Mouse (Mus musculus) 3134 (cell line): ENCODE data around the gene Fcho1.

Experiments used
- DNase-seq: peaks from one replicate; pipeline ENCODE4 v3.0.0-alpha.2; 2011; ENCODE audit warnings: low spot score; ENCODE audit not compliant: insufficient read length; ENCODE audit errors: extremely low read depth

The Fcho1 gene

DNA sequence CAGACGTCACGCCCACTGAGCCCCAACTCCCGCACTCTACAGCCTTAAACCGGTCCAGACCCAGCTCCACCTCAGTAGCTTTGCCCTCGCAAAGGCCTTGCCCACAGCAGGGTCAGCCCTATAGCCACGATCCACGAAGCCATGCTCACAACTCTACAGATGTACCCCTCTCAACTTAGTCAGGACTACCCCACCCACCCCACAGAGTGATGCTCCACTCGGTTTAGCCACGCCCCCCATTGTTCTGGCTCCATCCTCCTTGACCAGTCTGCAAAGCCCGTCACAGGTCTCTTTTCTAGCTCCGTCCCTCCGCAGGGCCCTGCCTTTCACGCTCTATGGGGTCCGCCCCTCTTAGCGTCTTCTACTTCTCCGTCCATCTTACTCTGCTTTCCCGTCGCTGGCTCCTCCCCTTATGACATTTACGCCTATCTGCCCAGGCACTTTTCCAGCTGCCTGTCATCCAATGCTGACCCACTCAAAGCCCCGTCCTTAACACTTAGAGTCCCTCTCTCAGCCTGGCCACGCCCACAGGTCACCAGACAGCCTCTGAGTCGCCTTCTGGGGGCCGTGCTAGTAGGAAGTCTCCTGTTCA, 39.3 kb downstream of the Fcho1 start:
- DNase-seq = no peak

DNA sequence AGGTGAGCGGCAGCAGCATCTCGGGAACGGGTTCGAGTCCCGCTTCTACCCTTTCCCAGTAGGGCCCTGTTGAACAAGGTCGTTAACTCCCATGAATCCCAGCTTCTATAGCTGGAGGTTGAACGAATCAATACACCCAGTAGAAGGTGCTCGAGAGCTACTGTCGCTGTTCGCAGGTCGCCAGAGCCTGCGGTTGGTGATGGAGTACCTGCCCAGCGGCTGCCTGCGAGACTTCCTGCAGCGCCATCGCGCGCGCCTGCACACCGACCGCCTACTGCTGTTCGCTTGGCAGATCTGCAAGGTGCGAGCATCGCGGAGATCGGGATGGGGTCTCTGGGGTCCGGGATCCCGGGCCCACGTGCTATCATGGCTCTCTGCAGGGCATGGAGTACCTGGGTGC, 39.9 kb downstream of the Fcho1 start:
- DNase-seq = no peak

DNA sequence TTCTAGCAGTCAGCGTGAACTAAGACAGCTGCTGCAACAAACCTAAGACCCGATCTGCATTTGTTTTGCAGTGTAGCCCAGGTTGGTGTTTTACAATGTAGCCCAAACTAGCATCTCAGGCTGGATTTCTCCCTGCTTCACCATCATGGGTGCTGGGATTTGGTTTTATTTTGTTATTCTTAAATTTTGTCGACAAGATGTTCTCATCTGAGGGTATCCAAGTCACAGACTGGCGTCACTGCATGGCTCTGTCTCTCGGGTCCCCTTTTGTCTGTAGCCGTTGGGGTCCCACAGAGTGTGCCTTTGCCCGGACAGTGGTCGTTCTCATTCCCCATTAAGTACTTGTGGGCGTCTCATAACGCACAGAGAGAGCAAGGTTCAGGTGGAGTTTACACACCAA, 40.8 kb downstream of the Fcho1 start:
- no peak for DNase-seq

DNA sequence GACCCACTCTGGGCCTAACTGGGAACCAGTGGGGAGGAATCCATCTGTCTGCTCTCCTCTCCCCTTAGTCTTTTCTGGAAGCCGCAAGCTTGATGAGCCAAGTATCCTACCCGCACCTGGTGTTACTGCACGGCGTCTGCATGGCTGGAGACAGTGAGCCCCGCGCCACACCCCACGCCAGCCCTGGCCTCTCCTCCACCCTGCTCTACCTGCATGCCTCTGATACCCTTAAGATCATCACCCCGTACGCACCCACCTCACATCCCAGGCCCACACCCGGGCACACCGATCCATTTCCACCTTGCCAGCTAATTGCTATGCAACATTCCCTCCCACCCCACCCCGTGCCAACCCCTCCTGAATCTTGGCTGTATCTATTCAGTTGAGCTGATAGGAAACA, 42.7 kb downstream of the Fcho1 start:
- DNase-seq = no peak

DNA sequence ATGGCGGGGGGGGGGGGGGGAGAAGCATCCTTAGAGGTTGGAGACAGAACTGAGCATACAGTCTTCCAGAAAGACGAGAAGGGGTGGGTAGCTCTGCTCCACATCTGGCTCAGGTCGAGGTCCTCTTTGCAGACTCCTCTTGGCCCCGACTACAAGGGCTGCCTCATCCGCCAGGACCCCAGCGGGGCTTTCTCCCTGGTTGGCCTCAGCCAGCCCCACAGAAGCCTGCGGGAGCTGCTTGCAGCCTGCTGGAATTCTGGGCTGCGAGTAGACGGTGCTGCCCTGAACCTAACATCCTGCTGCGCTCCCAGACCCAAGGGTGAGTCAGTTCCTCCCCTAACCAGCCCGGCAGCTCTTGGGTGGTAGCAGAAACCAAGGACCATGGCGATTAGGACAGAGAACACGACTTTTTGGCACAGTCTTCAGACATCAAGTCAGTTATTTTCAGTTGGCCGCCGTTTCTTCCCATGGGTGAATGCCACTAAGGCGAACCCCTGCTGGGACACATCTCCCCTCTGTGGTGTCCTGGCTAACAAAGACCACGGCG, 44.1 kb downstream of the Fcho1 start:
- no peak for DNase-seq

DNA sequence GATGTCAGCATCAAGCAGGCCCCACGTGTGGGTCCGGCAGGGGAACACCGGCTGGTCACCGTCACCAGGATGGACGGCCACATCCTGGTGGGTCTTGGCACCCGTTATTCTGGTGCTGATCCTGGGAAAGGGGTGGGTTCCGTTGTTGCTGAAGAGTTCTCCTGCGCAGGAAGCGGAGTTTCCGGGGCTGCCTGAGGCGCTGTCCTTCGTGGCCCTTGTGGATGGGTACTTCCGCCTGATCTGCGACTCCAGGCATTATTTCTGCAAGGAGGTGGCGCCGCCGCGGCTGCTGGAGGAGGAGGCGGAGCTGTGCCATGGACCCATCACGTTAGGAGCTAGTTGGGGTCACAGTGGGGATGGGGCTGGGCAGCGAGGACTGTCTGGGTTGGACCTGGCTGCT, 45.0 kb downstream of the Fcho1 start:
- DNase-seq = no peak

DNA sequence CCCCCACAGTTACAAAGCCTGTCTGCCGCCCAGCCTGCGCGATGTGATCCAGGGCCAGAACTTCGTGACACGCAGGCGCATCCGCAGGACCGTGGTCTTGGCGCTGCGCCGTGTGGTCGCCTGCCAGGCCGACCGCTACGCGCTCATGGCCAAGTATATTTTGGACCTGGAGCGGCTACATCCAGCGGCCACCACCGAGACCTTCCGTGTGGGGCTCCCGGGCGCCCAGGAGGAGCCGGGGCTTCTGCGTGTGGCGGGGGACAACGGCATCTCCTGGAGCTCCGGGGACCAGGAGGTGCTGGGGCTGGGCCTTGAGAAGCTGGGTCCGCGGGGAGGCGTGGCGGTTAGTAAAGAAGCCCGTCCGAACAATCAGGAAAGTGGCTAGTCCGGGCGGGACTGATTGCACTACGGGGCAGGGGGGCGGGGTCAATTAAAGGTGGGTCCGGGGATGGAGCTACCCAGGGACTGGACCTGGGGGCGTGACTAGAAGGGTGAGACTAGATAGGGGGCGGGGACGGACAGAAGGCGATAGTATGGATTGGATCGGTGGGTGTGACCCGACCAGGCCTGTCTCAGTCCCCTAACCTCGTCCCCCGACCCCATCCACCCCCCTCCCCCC, 45.9 kb downstream of the Fcho1 start:
- DNase-seq = no peak

DNA sequence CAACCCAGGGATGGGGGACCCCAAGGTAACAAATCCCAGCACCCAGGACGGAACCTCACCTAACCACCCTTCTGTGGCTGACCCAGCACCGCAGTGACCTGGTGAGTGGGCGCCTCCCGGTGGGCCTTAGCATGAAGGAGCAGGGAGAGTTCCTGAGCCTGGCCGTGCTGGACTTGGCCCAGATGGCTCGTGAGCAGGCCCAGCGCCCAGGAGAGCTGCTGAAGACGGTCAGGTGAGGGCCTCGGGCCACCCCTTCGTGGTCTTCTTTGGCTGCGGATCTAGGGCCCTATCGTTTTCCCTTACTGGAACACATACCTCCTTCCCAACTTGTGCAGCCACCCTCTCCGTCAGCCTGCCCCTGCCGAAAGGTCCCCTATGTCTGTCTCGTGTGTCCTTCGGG, 46.4 kb downstream of the Fcho1 start:
- DNase-seq = no peak

DNA sequence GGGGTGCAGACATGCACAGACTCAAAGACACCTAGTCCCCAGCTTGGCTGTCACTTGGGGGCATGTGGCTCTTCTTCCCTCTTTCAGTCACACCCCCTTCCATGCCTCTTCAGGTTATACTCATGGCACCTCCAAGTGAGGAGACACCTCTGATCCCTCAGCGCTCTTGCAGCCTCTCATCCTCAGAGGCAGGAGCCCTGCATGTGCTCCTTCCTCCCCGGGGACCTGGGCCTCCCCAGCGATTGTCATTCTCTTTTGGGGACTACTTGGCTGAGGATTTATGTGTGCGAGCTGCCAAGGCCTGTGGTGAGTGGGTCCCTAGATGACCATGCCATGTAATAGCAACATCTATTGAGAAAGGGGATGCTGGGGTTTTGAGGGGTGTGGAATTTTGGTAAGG, 47.3 kb downstream of the Fcho1 start:
- no peak for DNase-seq

DNA sequence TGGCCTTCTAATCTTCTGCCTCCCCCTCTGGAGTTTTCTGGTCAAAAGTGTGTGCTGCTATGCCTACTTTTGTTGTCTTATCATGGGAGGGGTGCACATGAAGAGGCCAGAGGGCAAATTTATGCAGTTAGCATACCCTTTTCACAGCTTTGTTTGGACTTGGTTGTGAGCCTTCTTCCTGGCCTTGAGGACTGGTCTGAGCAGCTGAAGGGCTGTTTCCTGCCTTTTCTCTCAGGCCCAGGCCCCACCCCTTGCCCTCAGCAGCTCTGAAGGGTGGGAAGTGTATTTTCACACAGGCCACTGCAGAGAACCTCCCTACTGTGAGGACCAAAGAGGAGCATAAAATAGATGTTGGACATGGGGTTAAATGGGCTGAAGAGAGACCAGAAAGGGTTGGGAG, 48.0 kb downstream of the Fcho1 start:
- DNase-seq = no peak

DNA sequence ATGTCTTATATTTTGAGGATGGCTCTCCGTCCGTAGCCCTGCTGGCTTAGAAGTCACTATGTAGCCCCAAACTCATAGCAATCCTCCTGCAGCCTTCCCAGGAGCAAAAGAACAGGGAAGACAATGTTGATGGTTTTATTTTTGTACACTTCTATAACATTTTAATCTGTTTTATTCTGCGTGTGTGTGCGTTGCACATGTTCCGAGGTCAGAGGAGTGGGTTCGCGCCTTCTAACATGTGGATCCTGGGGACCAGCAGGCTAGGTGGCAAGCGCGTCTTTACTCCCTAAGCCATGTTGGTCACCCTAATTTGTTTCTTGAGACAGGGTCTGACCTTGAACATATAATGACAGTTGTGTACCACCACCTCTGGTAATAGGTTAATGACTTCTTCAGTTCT, 48.7 kb downstream of the Fcho1 start:
- DNase-seq = no peak

DNA sequence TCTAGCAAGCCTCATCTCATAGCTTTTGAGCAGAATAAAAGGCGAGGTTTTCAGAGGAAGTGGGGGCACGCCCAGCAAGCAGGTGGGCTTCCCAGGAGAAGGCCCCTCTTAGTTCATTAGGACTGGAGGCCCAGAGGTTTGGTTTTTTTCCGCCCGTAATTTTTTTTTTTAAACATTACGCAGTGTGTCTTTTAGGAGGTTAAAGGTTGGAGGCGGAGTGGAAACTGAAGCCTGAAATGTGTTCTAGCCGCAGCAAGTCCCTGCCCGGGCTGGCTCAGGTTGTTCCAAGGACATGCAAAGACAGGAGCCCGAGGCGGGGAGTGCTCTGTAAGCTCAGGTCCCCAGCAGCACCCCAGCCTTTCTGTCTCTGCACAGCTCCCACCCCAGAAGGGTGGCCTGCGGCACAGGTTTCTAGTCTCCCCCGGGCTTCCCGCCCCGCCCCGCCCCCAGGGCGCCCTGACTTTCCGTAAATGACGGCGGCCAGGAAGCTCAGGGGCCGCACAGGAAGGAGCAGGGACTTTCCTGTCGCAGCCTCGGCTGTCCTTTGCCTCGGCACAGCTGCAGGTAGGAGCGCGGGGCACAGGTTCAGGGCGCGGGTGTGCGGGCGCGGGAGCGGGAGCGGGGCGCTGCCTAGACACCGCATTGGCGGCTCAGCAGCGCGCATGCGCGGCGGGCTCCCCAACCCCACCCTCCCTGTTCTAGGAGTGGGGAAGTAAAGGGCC, 49.3 kb downstream of the Fcho1 start, which contains the start of gene Jak3:
TSS of gene Jak3 (plus strand) at position 277 of the 722 bp plus-strand sequence.
- DNase-seq = peak; percentile 72

DNA sequence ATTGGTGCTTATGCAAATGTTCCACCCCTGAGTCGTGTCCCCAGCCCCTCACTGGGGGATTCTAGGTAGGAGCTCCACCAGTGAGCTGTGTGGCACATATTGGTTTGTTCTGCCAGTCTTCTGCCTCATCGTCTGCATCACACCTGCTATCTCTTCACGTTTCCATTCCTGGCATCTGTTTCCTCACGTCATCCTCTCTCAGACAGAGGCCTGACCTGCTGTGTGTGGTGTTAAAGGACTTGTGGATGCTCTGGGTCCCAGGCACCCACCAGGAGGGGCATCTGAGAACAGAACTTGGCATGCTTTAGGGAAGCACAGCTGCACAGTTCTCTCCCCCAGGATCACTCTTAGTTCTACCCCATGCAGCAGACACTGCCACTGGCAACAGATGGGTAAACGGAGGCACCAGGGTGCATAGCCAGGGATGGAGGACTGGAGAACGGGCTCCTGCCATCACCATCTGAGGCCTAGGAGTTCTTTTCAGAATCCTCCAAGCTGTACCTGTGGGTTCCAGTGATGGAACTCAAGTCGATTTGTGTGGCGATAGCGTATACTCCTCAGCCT, 50.0 kb downstream of the Fcho1 start:
- no peak for DNase-seq

DNA sequence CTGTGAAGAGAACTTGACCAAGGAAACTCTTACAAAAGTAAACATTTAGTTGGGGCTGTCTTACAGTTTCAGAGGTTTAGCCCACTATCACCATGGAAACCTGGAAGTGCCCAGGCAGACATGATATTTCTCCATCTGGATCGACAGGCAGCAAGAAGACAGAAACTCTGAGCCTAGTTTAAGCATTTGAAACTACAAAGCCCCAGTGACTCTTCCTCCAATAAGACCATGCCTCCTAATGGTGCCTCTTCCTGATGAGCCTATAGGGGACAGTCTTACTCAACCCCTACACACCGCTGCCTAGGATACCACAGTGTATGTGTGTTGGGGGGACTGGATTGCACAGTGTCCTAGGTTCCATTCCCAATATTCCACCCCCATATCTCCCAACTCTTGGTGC, 51.4 kb downstream of the Fcho1 start:
- no peak for DNase-seq

DNA sequence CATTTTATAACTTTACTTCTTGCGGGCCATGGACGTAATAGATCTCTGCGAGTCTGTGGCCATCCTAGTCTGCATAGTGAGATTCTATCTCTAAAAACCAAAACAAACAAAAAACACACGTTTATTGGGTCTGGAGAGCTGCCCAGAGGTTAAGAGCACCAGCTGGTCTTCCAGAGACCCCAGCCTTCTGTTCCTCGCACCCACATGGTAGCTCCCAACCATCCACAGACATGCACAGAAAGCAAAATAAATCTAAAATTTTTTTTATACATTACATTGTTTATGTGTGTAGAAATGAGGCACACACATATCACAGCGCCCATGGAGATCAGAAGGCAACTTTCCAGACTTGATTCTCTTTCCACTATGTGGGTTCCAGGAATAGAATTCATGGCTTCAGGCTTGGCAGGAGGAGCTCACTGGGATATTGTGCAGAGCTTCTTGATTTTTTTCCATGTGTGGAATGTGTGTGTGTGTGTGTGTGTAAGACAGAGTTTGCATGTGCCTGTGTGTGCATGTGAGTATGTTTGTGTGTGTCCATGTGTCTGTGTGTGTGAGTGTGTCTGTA, 53.3 kb downstream of the Fcho1 start:
- no peak for DNase-seq

DNA sequence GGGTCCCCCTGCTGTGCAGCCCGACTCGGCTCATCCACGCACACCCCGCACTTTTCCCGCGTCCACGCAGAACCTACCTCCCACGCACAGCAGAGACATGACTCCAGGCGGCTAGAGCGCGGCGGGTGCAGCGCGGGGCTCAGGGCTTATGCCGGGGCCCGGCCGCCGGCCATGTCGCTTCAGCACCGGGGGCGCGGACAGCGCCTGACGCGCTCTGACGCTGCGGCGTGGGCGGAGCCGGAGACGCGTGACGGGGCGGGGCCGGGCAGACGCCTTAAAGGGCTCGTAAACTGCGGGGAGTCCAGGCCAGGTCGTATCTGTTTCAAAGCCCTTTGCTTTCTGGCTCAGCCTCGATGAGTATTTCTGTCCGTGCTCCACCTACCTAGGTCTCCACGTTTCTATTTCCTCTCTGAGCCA, 54.0 kb downstream of the Fcho1 start, which contains the start of gene Unc13a:
TSS of gene Unc13a (minus strand) at position 209 of the 417 bp plus-strand sequence.
- DNase-seq = peak; percentile 86

DNA sequence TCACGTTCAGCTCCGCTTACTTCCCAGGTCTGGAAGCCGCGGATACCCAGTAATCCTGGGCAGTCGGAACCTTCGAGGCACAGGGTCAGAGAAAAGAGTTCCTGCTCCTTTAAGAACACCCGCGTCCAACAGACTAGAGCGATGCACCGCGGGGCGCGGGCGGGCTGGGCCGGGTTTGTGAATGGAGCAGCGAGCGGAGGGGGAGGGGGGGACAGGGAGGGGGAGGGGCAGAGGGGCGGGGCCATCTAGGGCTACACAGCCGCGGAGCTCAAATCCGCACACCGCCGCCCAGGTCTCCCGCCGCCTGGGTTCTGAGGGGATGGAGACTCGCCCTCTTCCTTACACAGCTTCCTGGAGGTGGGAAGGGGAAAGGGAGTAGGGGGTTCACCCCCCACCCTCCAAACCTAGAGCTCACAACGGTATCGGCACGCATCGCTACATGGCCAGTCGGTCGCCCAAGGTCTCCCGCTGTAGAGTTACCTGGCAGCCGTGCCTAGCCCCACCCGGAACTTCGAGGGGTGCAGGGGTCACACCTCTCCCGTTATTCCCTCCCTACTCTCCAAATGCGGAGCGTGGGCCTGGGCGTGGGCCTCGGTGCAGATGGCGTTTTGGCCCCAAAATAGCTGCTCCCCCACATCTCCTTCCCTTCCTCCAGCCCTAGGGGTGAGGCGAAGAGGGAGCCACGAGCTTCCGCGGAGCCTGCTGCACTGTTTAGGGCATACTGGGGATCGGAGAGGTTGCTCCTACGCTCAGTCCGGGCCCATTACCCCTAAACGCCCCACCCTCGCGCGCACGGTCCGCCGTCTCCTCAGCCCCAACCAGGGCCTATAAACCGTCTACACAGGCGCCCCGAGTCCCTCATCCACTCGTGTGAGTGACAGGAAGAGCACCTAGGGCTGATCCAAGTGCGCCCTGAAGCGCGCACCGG, 54.6 kb downstream of the Fcho1 start:
- DNase-seq = peak; percentile 72

DNA sequence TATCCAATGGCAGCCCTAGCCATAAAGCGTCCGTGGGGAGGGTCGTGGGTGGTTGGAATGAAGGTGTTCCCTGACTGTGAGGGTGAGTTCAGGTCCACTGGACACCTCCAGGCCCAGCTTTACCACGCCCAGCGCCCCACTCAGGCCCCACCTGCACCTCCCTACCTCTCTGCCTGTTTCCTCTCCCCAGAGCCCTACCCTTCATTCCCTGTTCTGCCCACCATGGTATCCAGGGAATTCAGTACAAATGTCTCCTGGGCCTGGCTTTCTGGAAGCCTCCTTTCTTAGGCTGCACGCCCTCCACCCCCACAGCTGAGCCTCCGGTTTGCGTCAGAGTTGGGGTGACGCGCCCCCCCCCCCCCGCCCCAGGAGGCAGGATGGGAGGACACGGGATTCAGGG, 55.3 kb downstream of the Fcho1 start:
- no peak for DNase-seq

DNA sequence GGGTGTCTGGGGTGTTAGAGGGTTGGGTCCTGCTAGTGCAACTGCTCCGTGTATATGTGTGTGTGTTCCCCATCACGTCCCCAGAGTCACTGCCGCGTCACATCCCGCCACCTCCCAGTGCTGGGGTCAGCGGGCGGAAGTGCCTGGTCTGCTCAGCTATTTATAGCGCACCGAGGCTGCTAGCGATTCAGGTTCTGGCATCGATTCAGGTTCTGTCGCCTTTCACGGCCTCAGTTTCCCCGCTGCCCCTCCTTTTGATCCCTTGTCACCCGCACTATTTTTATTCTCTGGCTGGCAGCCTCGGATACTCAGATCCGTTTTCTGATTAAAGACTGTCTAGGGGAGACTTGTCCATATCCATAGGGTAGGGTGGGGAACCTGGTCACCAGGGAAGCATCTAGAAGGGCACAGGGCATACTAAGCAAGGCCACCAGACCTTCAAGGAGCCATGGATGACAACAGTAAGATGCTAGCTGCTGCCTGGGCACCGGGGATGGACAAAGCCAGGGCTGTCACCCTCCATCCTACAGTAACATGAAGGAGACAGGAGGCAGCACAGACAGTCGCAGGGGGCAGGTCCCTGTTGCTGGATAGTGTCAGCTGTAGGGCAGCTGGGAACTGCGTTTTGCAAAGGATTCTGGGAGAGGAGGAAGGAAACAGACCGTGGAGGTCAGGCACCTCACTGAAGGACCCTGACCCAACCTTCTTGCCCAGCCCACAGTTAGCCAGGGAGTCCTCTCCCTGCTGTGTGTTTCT, 57.1 kb downstream of the Fcho1 start:
- DNase-seq = peak; percentile 82
